Mouse (Mus musculus): ENCODE data around the gene Golga3. TPM values are rescaled to one million over a fixed set of nuclear protein-coding genes. Genes with fewer than 3 reads are reported as not detected.

Golga3 gene
- polyA plus RNA-seq, 1 experiment from 2014 or later, result 28.2 TPM

GRCm38 (mm10) chr5:110225056-110225455, 48.6 kb downstream of the Golga3 start:
- ATAC-seq (ENCODE audit: low FRiP score), result no peak
- H3K36me3 ChIP-seq (replicated peaks; ENCODE audit: control insufficient read depth, insufficient read depth), result peaks cover 71% of the 10 kb centered on the region
- H3K27me3 ChIP-seq (ENCODE audit: control insufficient read depth, insufficient read depth, low read length), result no peaks in the 10 kb centered on the region
- 97% methylated on average over 3 of the region's 3 CpGs for WGBS
- H3K9me3 ChIP-seq (ENCODE audit: control insufficient read depth, low read length), result no peaks in the 10 kb centered on the region
- no peak overlapping the region for H3K9ac ChIP-seq
- H3K4me2 ChIP-seq (replicated peaks), result no peak overlapping the region
- no peak for DNase-seq (ENCODE audit: low spot score)
- H3K4me3 ChIP-seq (replicated peaks; ENCODE audit: low read length), result no peak overlapping the region
- no peak overlapping the region for H3K27ac ChIP-seq
- H3K4me1 ChIP-seq (replicated peaks; ENCODE audit: control insufficient read depth, insufficient read depth, low read length), result peaks cover 2% of the 10 kb centered on the region

- Histone ChIP-seq H3K4me3 (replicated peaks; ENCODE audit: low read length) (no peak overlapping the region), H3K9me3 (ENCODE audit: control insufficient read depth, low read length) (no peaks in the 10 kb centered on the region), H3K4me2 (replicated peaks) (no peak overlapping the region), H3K36me3 (replicated peaks; ENCODE audit: control insufficient read depth, insufficient read depth) (peaks cover 48% of the 10 kb centered on the region), H3K4me1 (replicated peaks; ENCODE audit: control insufficient read depth, insufficient read depth, low read length) (peaks cover 14% of the 10 kb centered on the region), H3K27ac (no peak overlapping the region), H3K27me3 (ENCODE audit: control insufficient read depth, insufficient read depth, low read length) (no peaks in the 10 kb centered on the region), H3K9ac (no peak overlapping the region)
- ATAC-seq (ENCODE audit: low FRiP score) (no peak), DNase-seq (ENCODE audit: low spot score) (no peak)
- WGBS, result 40% methylated on average over 1 of the region's 1 CpGs
These were observed 50.9 kb downstream of the Golga3 start for GRCm38 (mm10) chr5:110227336-110227883.

GRCm38 (mm10) chr5:110230401-110230779, 53.9 kb downstream of the Golga3 start:
- Histone ChIP-seq H3K4me2 (replicated peaks) (peak overlapping the region; percentile 57), H3K36me3 (replicated peaks; ENCODE audit: control insufficient read depth, insufficient read depth) (peaks cover 34% of the 10 kb centered on the region), H3K4me1 (replicated peaks; ENCODE audit: control insufficient read depth, insufficient read depth, low read length) (peaks cover 18% of the 10 kb centered on the region), H3K9ac (peak overlapping the region; percentile 94), H3K27ac (peak overlapping the region; percentile 91), H3K4me3 (replicated peaks; ENCODE audit: low read length) (peak overlapping the region; percentile 94), H3K9me3 (ENCODE audit: control insufficient read depth, low read length) (no peaks in the 10 kb centered on the region), H3K27me3 (ENCODE audit: control insufficient read depth, insufficient read depth, low read length) (no peaks in the 10 kb centered on the region)
- no peak for DNase-seq (ENCODE audit: low spot score)
- WGBS, result 10% methylated on average over 8 of the region's 8 CpGs
- no peak for ATAC-seq (ENCODE audit: low FRiP score)

DNA sequence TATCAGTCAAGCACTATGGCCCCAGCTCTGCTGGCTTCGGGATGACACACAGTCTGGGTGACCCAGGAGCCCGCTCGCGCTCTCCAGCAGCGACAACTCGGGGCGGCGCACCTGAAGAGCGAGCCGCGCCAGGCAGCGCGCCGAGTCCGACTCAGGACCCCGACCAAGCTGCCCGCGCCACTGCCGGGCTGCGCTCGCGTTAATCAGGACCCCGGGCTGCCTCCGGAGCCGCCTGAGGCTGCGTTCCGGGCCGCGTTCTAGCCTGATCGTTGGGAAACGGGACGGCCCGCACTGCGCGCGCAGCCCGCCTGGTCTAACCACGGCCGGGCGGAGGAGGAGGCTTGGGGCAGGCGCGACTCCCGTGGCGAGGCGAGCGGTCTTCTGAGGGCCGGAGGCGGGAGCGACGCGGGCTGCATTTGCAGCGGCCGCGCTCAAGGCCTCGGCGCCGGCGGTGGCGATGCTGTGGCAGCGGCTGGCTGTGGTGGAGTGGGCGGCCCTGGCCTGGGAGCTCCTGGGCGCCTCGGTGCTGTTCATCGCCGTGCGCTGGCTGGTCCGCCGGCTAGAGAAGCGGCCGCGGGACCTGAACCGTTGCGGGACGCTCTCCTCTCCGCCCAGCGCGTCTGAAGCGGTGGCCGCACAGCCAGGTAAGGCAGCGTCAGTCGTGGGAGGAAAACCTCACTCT, 54.4 kb downstream of the Golga3 start, which contains the start of gene Ankle2:
TSS of gene Ankle2 (plus strand) at position 225 of the 682 bp plus-strand sequence.
- Histone ChIP-seq H3K9me3 (ENCODE audit: control insufficient read depth, low read length) (no peaks in the 10 kb centered on the region), H3K9ac (peak within 1 kb of the TSS; percentile 94), H3K4me3 (replicated peaks; ENCODE audit: low read length) (peak within 1 kb of the TSS; percentile 94), H3K36me3 (replicated peaks; ENCODE audit: control insufficient read depth, insufficient read depth) (peaks cover 35% of the 10 kb centered on the region), H3K27ac (peak within 1 kb of the TSS; percentile 91), H3K27me3 (ENCODE audit: control insufficient read depth, insufficient read depth, low read length) (no peaks in the 10 kb centered on the region), H3K4me2 (replicated peaks) (peak within 1 kb of the TSS; percentile 57), H3K4me1 (replicated peaks; ENCODE audit: control insufficient read depth, insufficient read depth, low read length) (peaks cover 18% of the 10 kb centered on the region)
- peak; percentile 98 for ATAC-seq (ENCODE audit: low FRiP score)
- under 1% methylated on average over 76 of the region's 81 CpGs for WGBS
- peak; percentile 92 for DNase-seq (ENCODE audit: low spot score)

- DNase-seq (ENCODE audit: low spot score) (no peak), ATAC-seq (ENCODE audit: low FRiP score) (no peak)
- peak overlapping the region; percentile 94 for H3K4me3 ChIP-seq (replicated peaks; ENCODE audit: low read length)
- 46% methylated on average over 13 of the region's 13 CpGs for WGBS
- H3K27ac ChIP-seq, result no peak overlapping the region
- no peaks in the 10 kb centered on the region for H3K9me3 ChIP-seq (ENCODE audit: control insufficient read depth, low read length)
- peak overlapping the region; percentile 94 for H3K9ac ChIP-seq
- H3K4me1 ChIP-seq (replicated peaks; ENCODE audit: control insufficient read depth, insufficient read depth, low read length), result peaks cover 18% of the 10 kb centered on the region
- peak overlapping the region; percentile 57 for H3K4me2 ChIP-seq (replicated peaks)
- H3K36me3 ChIP-seq (replicated peaks; ENCODE audit: control insufficient read depth, insufficient read depth), result peaks cover 35% of the 10 kb centered on the region
- no peaks in the 10 kb centered on the region for H3K27me3 ChIP-seq (ENCODE audit: control insufficient read depth, insufficient read depth, low read length)
These were observed 55.1 kb downstream of the Golga3 start for GRCm38 (mm10) chr5:110231638-110232037.

DNA sequence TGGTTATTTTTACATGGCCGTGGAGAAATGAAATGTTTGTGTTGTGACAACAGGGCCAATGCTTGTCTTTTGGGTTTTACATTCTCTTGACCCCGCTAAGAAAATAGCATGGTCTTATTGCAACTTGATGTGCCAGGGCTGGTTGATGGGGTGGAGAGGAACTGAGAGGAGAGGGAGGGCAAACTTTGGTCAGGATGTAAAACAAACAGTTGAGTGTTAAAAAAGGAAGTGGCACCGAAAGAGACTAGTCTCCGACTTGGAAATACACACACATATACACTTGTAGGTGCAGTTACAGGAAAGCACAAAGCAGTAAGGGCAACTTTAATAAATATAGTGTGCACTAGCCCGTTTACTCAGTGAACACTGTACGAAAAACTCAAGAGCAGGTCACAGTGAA, 55.8 kb downstream of the Golga3 start:
- peak overlapping the region; percentile 57 for H3K4me2 ChIP-seq (replicated peaks)

DNA sequence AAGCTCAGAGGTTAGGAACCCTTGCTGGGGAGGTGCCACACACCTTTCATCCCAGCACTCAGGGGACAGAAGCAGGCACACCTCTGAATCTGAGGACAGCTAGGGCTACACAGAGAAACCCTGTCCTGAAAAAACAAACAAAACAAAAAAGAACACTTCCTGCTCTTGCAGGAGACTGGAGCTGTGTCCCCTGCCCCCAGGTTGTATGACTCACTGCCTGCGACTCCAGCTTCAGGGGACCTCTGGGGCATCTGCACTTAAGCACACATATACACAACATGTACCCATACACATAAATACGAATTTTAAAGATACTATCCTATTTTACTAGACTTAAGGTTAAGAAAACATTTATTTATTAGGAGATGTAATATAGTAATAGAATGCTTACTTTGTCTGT, 67.6 kb downstream of the Golga3 start:
- H3K9me3 ChIP-seq (ENCODE audit: control insufficient read depth, low read length), result no peaks in the 10 kb centered on the region
- H3K4me3 ChIP-seq (replicated peaks; ENCODE audit: low read length), result no peak overlapping the region
- 90% methylated on average over 2 of the region's 2 CpGs for WGBS
- H3K27ac ChIP-seq, result no peak overlapping the region
- no peak overlapping the region for H3K4me2 ChIP-seq (replicated peaks)
- DNase-seq (ENCODE audit: low spot score), result no peak
- no peak overlapping the region for H3K9ac ChIP-seq
- H3K27me3 ChIP-seq (ENCODE audit: control insufficient read depth, insufficient read depth, low read length), result no peaks in the 10 kb centered on the region
- peaks cover 98% of the 10 kb centered on the region for H3K36me3 ChIP-seq (replicated peaks; ENCODE audit: control insufficient read depth, insufficient read depth)
- no peaks in the 10 kb centered on the region for H3K4me1 ChIP-seq (replicated peaks; ENCODE audit: control insufficient read depth, insufficient read depth, low read length)
- no peak for ATAC-seq (ENCODE audit: low FRiP score)

More for the DNA sequence above, 55.8 kb downstream of the Golga3 start:
- Histone ChIP-seq H3K36me3 (replicated peaks; ENCODE audit: control insufficient read depth, insufficient read depth) (peaks cover 36% of the 10 kb centered on the region), H3K9me3 (ENCODE audit: control insufficient read depth, low read length) (no peaks in the 10 kb centered on the region), H3K4me3 (replicated peaks; ENCODE audit: low read length) (peak overlapping the region; percentile 94), H3K4me1 (replicated peaks; ENCODE audit: control insufficient read depth, insufficient read depth, low read length) (peaks cover 18% of the 10 kb centered on the region), H3K9ac (no peak overlapping the region), H3K27ac (no peak overlapping the region), H3K27me3 (ENCODE audit: control insufficient read depth, insufficient read depth, low read length) (no peaks in the 10 kb centered on the region)
- DNase-seq (ENCODE audit: low spot score) (no peak), ATAC-seq (ENCODE audit: low FRiP score) (no peak)
- 90% methylated on average over 6 of the region's 6 CpGs for WGBS

- Histone ChIP-seq H3K4me3 (replicated peaks; ENCODE audit: low read length) (no peak overlapping the region), H3K4me2 (replicated peaks) (no peak overlapping the region), H3K27me3 (ENCODE audit: control insufficient read depth, insufficient read depth, low read length) (no peaks in the 10 kb centered on the region), H3K9ac (no peak overlapping the region), H3K36me3 (replicated peaks; ENCODE audit: control insufficient read depth, insufficient read depth) (peaks cover 42% of the 10 kb centered on the region), H3K9me3 (ENCODE audit: control insufficient read depth, low read length) (no peaks in the 10 kb centered on the region), H3K27ac (no peak overlapping the region), H3K4me1 (replicated peaks; ENCODE audit: control insufficient read depth, insufficient read depth, low read length) (peaks cover 9% of the 10 kb centered on the region)
- no peak for DNase-seq (ENCODE audit: low spot score)
- WGBS, result 96% methylated on average over 4 of the region's 4 CpGs
- ATAC-seq (ENCODE audit: low FRiP score), result no peak
These were observed 90.4 kb downstream of the Golga3 start for GRCm38 (mm10) chr5:110266941-110267340.

- peak within 1 kb of the TSS; percentile 77 for H3K27ac ChIP-seq
- no peaks in the 10 kb centered on the region for H3K9me3 ChIP-seq (ENCODE audit: control insufficient read depth, low read length)
- peak within 1 kb of the TSS; percentile 84 for H3K4me2 ChIP-seq (replicated peaks)
- H3K27me3 ChIP-seq (ENCODE audit: control insufficient read depth, insufficient read depth, low read length), result no peaks in the 10 kb centered on the region
- WGBS, result 1% methylated on average over 66 of the region's 66 CpGs
- H3K4me1 ChIP-seq (replicated peaks; ENCODE audit: control insufficient read depth, insufficient read depth, low read length), result peaks cover 9% of the 10 kb centered on the region
- H3K4me3 ChIP-seq (replicated peaks; ENCODE audit: low read length), result peak within 1 kb of the TSS; percentile 96
- peaks cover 34% of the 10 kb centered on the region for H3K36me3 ChIP-seq (replicated peaks; ENCODE audit: control insufficient read depth, insufficient read depth)
- ATAC-seq (ENCODE audit: low FRiP score) (peak; percentile 88), DNase-seq (ENCODE audit: low spot score) (peak; percentile 92)
- H3K9ac ChIP-seq, result peak within 1 kb of the TSS; percentile 95
These were observed 92.9 kb downstream of the Golga3 start, which contains the start of gene Pgam5 for GRCm38 (mm10) chr5:110269141-110270101. Pgam5 (minus strand) TSS chr5:110269913.
